Mouse (Mus musculus): ENCODE results near the gene Wdpcp. TPM values are rescaled to one million over a fixed set of nuclear protein-coding genes. Genes with fewer than 3 reads are reported as not detected.
A peak's percentile ranks its signal among the peaks of the same experiment; 100 is the strongest.

Gene Wdpcp
- polyA plus RNA-seq, 1 experiment from 2014 or later = 1.5 TPM

- H3K36me3 ChIP-seq = 0 out of 2 replicates have a peak, but pooled peaks cover 2% of the 10 kb centered on the region
- peaks cover 31% of the 10 kb centered on the region for H3K4me1 ChIP-seq (replicated peaks)
- WGBS (ENCODE audit: insufficient replicate concordance) = 6% methylated on average over 10 of the region's 10 CpGs
- ATAC-seq (ENCODE audit: low read depth) (no peak), DNase-seq (peak; percentile 30)
- peak overlapping the region; percentile 73 for H3K4me3 ChIP-seq (replicated peaks)
- no peaks in the 10 kb centered on the region for H3K27me3 ChIP-seq
- peak overlapping the region; percentile 75 for H3K9ac ChIP-seq
- H3K4me2 ChIP-seq = peak overlapping the region; percentile 78
- H3K9me3 ChIP-seq (replicated peaks) = no peaks in the 10 kb centered on the region
- H3K27ac ChIP-seq = no peak overlapping the region
Observed at GRCm38 (mm10) chr11:21570973-21571372, 1.1 kb upstream of the Wdpcp start.

- no peak for ATAC-seq (ENCODE audit: low read depth)
- WGBS (ENCODE audit: insufficient replicate concordance) = 47% methylated on average over 7 of the region's 7 CpGs
- H3K36me3 ChIP-seq = no peaks in the 10 kb centered on the region
- no peak overlapping the region for H3K4me2 ChIP-seq
- H3K27me3 ChIP-seq = no peaks in the 10 kb centered on the region
- H3K9ac ChIP-seq = no peak overlapping the region
- no peak overlapping the region for H3K4me3 ChIP-seq (replicated peaks)
- no peaks in the 10 kb centered on the region for H3K9me3 ChIP-seq (replicated peaks)
- DNase-seq = no peak
- H3K4me1 ChIP-seq (replicated peaks) = no peaks in the 10 kb centered on the region
- no peak overlapping the region for H3K27ac ChIP-seq
Observed at GRCm38 (mm10) chr11:21581472-21581871, 9.4 kb downstream of the Wdpcp start.

- H3K36me3 ChIP-seq = no peaks in the 10 kb centered on the region
- H3K4me2 ChIP-seq = no peak overlapping the region
- WGBS (ENCODE audit: insufficient replicate concordance) = 41% methylated on average over 1 of the region's 1 CpGs
- no peaks in the 10 kb centered on the region for H3K4me1 ChIP-seq (replicated peaks)
- ATAC-seq (ENCODE audit: low read depth) (no peak), DNase-seq (no peak)
- H3K9ac ChIP-seq = no peak overlapping the region
- H3K9me3 ChIP-seq (replicated peaks) = no peaks in the 10 kb centered on the region
- H3K4me3 ChIP-seq (replicated peaks) = no peak overlapping the region
- H3K27me3 ChIP-seq = no peaks in the 10 kb centered on the region
- no peak overlapping the region for H3K27ac ChIP-seq
Observed at GRCm38 (mm10) chr11:21583286-21583685, 11.3 kb downstream of the Wdpcp start.

- ATAC-seq (ENCODE audit: low read depth) (no peak), DNase-seq (no peak)
- 51% methylated on average over 5 of the region's 5 CpGs for WGBS (ENCODE audit: insufficient replicate concordance)
- Histone ChIP-seq H3K27ac (no peak overlapping the region), H3K4me3 (replicated peaks) (no peak overlapping the region), H3K9ac (no peak overlapping the region), H3K9me3 (replicated peaks) (no peaks in the 10 kb centered on the region), H3K36me3 (no peaks in the 10 kb centered on the region), H3K27me3 (no peaks in the 10 kb centered on the region), H3K4me2 (no peak overlapping the region), H3K4me1 (replicated peaks) (no peaks in the 10 kb centered on the region)
Observed at GRCm38 (mm10) chr11:21602497-21602896, 30.5 kb downstream of the Wdpcp start.

GRCm38 (mm10) chr11:21615915-21616314 is 43.9 kb downstream of the Wdpcp start:
- H3K4me3 ChIP-seq (replicated peaks) = no peak overlapping the region
- ATAC-seq (ENCODE audit: low read depth) (no peak), DNase-seq (no peak)
- H3K36me3 ChIP-seq = no peaks in the 10 kb centered on the region
- no peaks in the 10 kb centered on the region for H3K27me3 ChIP-seq
- H3K4me2 ChIP-seq = no peak overlapping the region
- no peak overlapping the region for H3K9ac ChIP-seq
- no peaks in the 10 kb centered on the region for H3K9me3 ChIP-seq (replicated peaks)
- H3K27ac ChIP-seq = no peak overlapping the region
- H3K4me1 ChIP-seq (replicated peaks) = no peaks in the 10 kb centered on the region

GRCm38 (mm10) chr11:21634171-21634907 is 62.3 kb downstream of the Wdpcp start:
- no peak overlapping the region for H3K9ac ChIP-seq
- ATAC-seq (ENCODE audit: low read depth) (no peak), DNase-seq (no peak)
- WGBS (ENCODE audit: insufficient replicate concordance) = 58% methylated on average over 9 of the region's 9 CpGs
- no peaks in the 10 kb centered on the region for H3K27me3 ChIP-seq
- H3K9me3 ChIP-seq (replicated peaks) = no peaks in the 10 kb centered on the region
- no peak overlapping the region for H3K4me2 ChIP-seq
- no peaks in the 10 kb centered on the region for H3K36me3 ChIP-seq
- H3K4me3 ChIP-seq (replicated peaks) = no peak overlapping the region
- H3K27ac ChIP-seq = no peak overlapping the region
- no peaks in the 10 kb centered on the region for H3K4me1 ChIP-seq (replicated peaks)

- no peak for DNase-seq
Observed at GRCm38 (mm10) chr11:21638341-21638740, 66.3 kb downstream of the Wdpcp start.

GRCm38 (mm10) chr11:21639534-21639933 is 67.5 kb downstream of the Wdpcp start:
- DNase-seq (no peak), ATAC-seq (ENCODE audit: low read depth) (no peak)
- Histone ChIP-seq H3K27me3 (no peaks in the 10 kb centered on the region), H3K27ac (no peak overlapping the region), H3K36me3 (no peaks in the 10 kb centered on the region), H3K9ac (no peak overlapping the region), H3K9me3 (replicated peaks) (no peaks in the 10 kb centered on the region), H3K4me1 (replicated peaks) (no peaks in the 10 kb centered on the region), H3K4me3 (replicated peaks) (no peak overlapping the region), H3K4me2 (no peak overlapping the region)
- WGBS (ENCODE audit: insufficient replicate concordance) = 44% methylated on average over 2 of the region's 2 CpGs

More at GRCm38 (mm10) chr11:21638341-21638740, 66.3 kb downstream of the Wdpcp start:
- Histone ChIP-seq H3K27ac (no peak overlapping the region), H3K36me3 (no peaks in the 10 kb centered on the region), H3K4me2 (no peak overlapping the region), H3K9ac (no peak overlapping the region), H3K9me3 (replicated peaks) (no peaks in the 10 kb centered on the region), H3K4me3 (replicated peaks) (no peak overlapping the region), H3K27me3 (no peaks in the 10 kb centered on the region), H3K4me1 (replicated peaks) (no peaks in the 10 kb centered on the region)
- WGBS (ENCODE audit: insufficient replicate concordance) = 51% methylated on average over 5 of the region's 5 CpGs
- no peak for ATAC-seq (ENCODE audit: low read depth)

GRCm38 (mm10) chr11:21644231-21644630 is 72.2 kb downstream of the Wdpcp start:
- Histone ChIP-seq H3K4me3 (replicated peaks) (no peak overlapping the region), H3K4me1 (replicated peaks) (no peaks in the 10 kb centered on the region), H3K27ac (no peak overlapping the region), H3K27me3 (no peaks in the 10 kb centered on the region), H3K36me3 (no peaks in the 10 kb centered on the region), H3K4me2 (no peak overlapping the region), H3K9me3 (replicated peaks) (no peaks in the 10 kb centered on the region), H3K9ac (no peak overlapping the region)
- DNase-seq = no peak
- WGBS (ENCODE audit: insufficient replicate concordance) = 32% methylated on average over 4 of the region's 4 CpGs
- ATAC-seq (ENCODE audit: low read depth) = no peak

- WGBS (ENCODE audit: insufficient replicate concordance) = 59% methylated on average over 3 of the region's 3 CpGs
- Histone ChIP-seq H3K9ac (no peak overlapping the region), H3K4me3 (replicated peaks) (no peak overlapping the region), H3K27ac (no peak overlapping the region), H3K4me2 (no peak overlapping the region), H3K36me3 (no peaks in the 10 kb centered on the region), H3K27me3 (no peaks in the 10 kb centered on the region), H3K4me1 (replicated peaks) (no peaks in the 10 kb centered on the region), H3K9me3 (replicated peaks) (no peaks in the 10 kb centered on the region)
- ATAC-seq (ENCODE audit: low read depth) (no peak), DNase-seq (no peak)
Observed at GRCm38 (mm10) chr11:21646136-21646535, 74.1 kb downstream of the Wdpcp start.

GRCm38 (mm10) chr11:21658985-21659384 is 87.0 kb downstream of the Wdpcp start:
- 57% methylated on average over 3 of the region's 3 CpGs for WGBS (ENCODE audit: insufficient replicate concordance)
- no peak for ATAC-seq (ENCODE audit: low read depth)

GRCm38 (mm10) chr11:21677034-21677433 is 105.0 kb downstream of the Wdpcp start:
- WGBS (ENCODE audit: insufficient replicate concordance) = 44% methylated on average over 2 of the region's 2 CpGs
- Histone ChIP-seq H3K9me3 (replicated peaks) (no peaks in the 10 kb centered on the region), H3K27me3 (no peaks in the 10 kb centered on the region), H3K27ac (no peak overlapping the region), H3K36me3 (no peaks in the 10 kb centered on the region), H3K4me3 (replicated peaks) (no peak overlapping the region), H3K9ac (no peak overlapping the region), H3K4me1 (replicated peaks) (no peaks in the 10 kb centered on the region), H3K4me2 (no peak overlapping the region)
- DNase-seq (no peak), ATAC-seq (ENCODE audit: low read depth) (no peak)

More at GRCm38 (mm10) chr11:21658985-21659384, 87.0 kb downstream of the Wdpcp start:
- H3K36me3 ChIP-seq = no peaks in the 10 kb centered on the region
- H3K4me3 ChIP-seq (replicated peaks) = no peak overlapping the region
- H3K27me3 ChIP-seq = no peaks in the 10 kb centered on the region
- H3K9ac ChIP-seq = no peak overlapping the region
- H3K4me1 ChIP-seq (replicated peaks) = no peaks in the 10 kb centered on the region
- DNase-seq = no peak
- no peak overlapping the region for H3K27ac ChIP-seq
- H3K9me3 ChIP-seq (replicated peaks) = no peaks in the 10 kb centered on the region
- H3K4me2 ChIP-seq = no peak overlapping the region

Measured in liver, embryonic 13.5 days (tissue).